Mouse (Mus musculus) embryonic facial prominence, embryonic 11.5 days (tissue): ENCODE measurements around the gene Smim26. TPM values are rescaled to one million over a fixed set of nuclear protein-coding genes. Genes with fewer than 3 reads are reported as not detected.
"Not testable (repeated sequence)": the region's sequence is repeated elsewhere in the genome, so short reads cannot be mapped to it uniquely, and the experiment has no call there.

ENCODE experiments used
- ATAC-seq: fragments of 200-750 bp; cut with Nextera tagmentation; replicated peaks from 2 replicates; pipeline ENCODE4 v1.8.0; 2017; ENCODE audit warnings: low read depth; ENCODE audit not compliant: insufficient number of reproducible peaks, low FRiP score, low TSS enrichment
- DNase-seq: peaks from one replicate; pipeline ENCODE4 v3.0.0-alpha.2; 2015; ENCODE audit warnings: low spot score
- H3K27ac ChIP-seq: fragments of 300-500 bp; sonication (generic); replicated peaks from 2 replicates; pipeline ENCODE4 v1.5.1; 2014; ENCODE audit warnings: mild to moderate bottlenecking, low read depth, low read length, control low read depth
- H3K27me3 ChIP-seq: fragments of 300-500 bp; sonication (generic); 2 replicates; pipeline ENCODE4 v1.6.1; 2014; ENCODE audit warnings: mild to moderate bottlenecking, low read length, moderate library complexity, mixed read lengths; ENCODE audit not compliant: control insufficient read depth, insufficient read depth
- H3K36me3 ChIP-seq: fragments of 300-500 bp; sonication (generic); replicated peaks from 2 replicates; pipeline ENCODE4 v1.6.1; 2014; ENCODE audit warnings: low read depth, mild to moderate bottlenecking, low read length, moderate library complexity, mixed read lengths; ENCODE audit not compliant: control insufficient read depth, insufficient read depth
- H3K4me1 ChIP-seq: fragments of 300-500 bp; sonication (generic); 2 replicates; pipeline ENCODE4 v1.6.1; 2014; ENCODE audit warnings: low read length, mixed read lengths; ENCODE audit not compliant: control insufficient read depth, insufficient read depth
- H3K4me2 ChIP-seq: fragments of 300-500 bp; sonication (generic); 2 replicates; pipeline ENCODE4 v1.6.1; 2014; ENCODE audit warnings: low read depth, mild to moderate bottlenecking, control low read depth, low read length, moderate library complexity
- H3K4me3 ChIP-seq: fragments of 300-500 bp; sonication (generic); 2 replicates; pipeline ENCODE4 v1.5.1; 2014; ENCODE audit warnings: low read depth, low read length, control low read depth
- H3K9ac ChIP-seq: fragments of 300-500 bp; sonication (generic); replicated peaks from 2 replicates; pipeline ENCODE4 v1.6.1; 2014; ENCODE audit warnings: mild to moderate bottlenecking, control low read depth, low read length
- H3K9me3 ChIP-seq: fragments of 300-500 bp; sonication (generic); replicated peaks from 2 replicates; pipeline ENCODE4 v1.6.1; 2016; ENCODE audit warnings: mild to moderate bottlenecking, low read length, inconsistent platforms, mixed read lengths; ENCODE audit not compliant: control insufficient read depth
- WGBS: fragments of 180-500 bp; shearing (Covaris S2); extraction: QIAGEN DNeasy Blood & Tissue Kit; methylation state at CpG from one replicate; pipeline ENCODE4 v1.1.7; 2014; 5-methylcytosine and 5-hydroxymethylcytosine counted together
- polyA plus RNA-seq: library from polyadenylated mRNA; unstranded; fragments of >200 nt; fragmentation: Nextera tagmentation; extraction: Ambion mirVana; gene quantifications from 2 replicates; pipeline ENCODE4 v1.2.1, GENCODE M21; 2014

Smim26 gene
- polyA plus RNA-seq, 1 experiment from 2014 or later = 44.2 TPM

DNA sequence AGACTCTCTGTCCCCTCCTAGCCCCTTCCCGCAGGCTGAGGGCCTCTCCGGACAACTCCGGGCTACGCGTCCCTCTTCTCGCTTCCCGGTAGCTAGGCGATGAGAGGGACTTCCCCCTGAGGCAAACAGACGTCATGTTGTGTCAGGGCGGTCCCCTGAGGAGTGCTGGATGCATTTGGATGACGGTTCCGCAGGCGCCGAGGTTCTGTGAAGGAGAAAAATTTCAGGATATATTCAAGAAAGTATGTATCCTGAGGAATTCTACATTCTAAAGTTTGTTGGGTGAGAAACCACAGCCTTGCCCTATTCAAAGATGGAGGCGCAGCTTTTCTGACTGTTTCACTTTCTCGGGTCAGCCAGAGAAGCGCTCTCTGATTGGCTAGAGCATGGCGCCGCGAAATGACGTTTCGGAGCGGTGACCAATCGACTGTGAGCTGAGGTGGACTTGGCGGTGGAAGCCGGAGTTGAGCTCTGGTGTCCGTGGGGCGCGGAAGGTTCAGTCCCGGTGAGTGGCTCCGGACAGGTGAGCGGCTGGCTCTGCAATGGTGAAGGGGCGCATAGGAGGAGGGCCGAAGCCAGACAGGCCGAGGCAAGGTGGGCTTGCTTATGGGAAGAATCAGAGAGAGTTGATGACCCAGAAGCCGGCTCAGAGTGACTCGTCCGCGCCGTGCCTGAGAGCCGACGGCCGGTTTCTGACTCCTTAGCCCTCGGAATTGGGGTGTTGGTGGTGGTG lies 37.9 kb upstream of the Smim26 start, which contains the start of gene Sec23b:
TSS of gene Sec23b (plus strand) at position 410 of the 733 bp plus-strand sequence.
- Histone ChIP-seq H3K9ac (peak within 1 kb of the TSS; percentile 77), H3K9me3 (no peaks in the 10 kb centered on the region), H3K4me3 (peak within 1 kb of the TSS; percentile 75), H3K4me2 (peak within 1 kb of the TSS; percentile 61), H3K4me1 (peaks cover 3% of the 10 kb centered on the region; the same call in 1 of the 2 replicates), H3K27ac (peak within 1 kb of the TSS; percentile 78), H3K36me3 (no peaks in the 10 kb centered on the region), H3K27me3 (no peaks in the 10 kb centered on the region)
- ATAC-seq (peak; percentile 96), DNase-seq (peak; percentile 96)
- WGBS = under 1% methylated on average over 44 of the region's 44 CpGs

DNA sequence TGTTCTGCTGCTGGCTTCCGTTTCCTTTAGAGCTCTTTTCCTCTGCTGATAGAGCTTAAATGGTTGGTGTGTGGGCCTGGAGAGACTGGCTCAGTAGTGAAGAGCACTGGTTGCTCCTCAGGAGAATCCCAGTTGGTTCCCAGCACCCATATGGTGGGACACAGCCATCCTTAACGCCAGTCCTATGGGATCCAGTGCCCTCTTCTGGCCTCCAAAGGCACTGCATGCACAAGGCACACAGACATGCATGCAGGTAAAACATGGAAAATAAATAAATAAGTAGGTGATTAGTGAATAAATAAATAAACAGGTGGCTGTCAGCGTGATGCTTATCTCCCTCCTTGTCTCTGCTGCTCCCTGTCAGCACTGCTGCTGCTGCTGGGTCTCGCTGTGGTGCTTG lies 5.1 kb upstream of the Smim26 start:
- H3K27me3 ChIP-seq = no peaks in the 10 kb centered on the region
- no peak for ATAC-seq
- no peak overlapping the region for H3K9ac ChIP-seq
- no peak overlapping the region for H3K4me3 ChIP-seq
- no peak overlapping the region for H3K4me2 ChIP-seq
- no peak overlapping the region for H3K27ac ChIP-seq
- H3K36me3 ChIP-seq = peaks cover 17% of the 10 kb centered on the region
- 80% methylated on average over 4 of the region's 4 CpGs for WGBS
- no peaks in the 10 kb centered on the region for H3K9me3 ChIP-seq
- no peaks in the 10 kb centered on the region for H3K4me1 ChIP-seq
- no peak for DNase-seq

DNA sequence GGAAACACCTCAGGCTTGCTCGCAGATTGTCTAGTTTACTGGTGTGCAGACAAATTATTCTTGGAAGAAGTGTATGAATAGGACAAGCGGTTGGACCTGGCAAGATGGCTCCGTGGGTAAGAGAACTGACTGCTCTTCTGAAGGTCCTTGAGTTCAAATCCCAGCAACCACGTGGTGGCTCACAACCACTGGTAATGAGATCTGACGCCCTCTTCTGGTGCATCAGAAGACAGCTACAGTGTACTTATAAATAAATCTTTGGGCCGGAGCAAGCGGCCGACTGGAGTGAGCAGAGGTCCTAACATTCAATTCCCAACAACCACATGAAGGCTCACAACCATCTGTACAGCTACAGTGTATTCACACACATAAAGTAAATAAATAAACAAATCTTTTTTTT lies 818 bp upstream of the Smim26 start:
- H3K9me3 ChIP-seq, DNase-seq: not testable (repeated sequence)

DNA sequence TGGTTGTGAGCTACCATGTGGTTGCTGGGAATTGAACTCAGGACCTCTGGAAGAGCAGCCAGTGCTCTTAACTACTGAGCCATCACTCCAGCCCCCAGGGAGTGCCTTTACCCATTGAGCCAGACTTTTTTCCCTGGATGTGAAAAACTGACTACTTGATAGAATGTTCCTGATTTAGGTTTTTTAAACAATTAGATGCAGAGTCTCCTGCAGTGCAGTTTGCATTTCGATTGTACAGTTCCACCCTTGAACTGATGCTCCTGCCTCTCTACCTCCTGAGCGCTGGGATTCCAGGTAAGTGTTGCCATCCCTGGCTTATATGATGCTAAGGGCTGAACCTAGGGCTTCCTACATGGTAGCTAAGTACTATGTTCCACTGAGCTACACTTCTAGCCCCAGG lies 4.2 kb downstream of the Smim26 start:
- Histone ChIP-seq H3K4me1 (no peaks in the 10 kb centered on the region), H3K9ac (no peak overlapping the region), H3K9me3 (no peaks in the 10 kb centered on the region), H3K4me3 (no peak overlapping the region), H3K27ac (no peak overlapping the region), H3K4me2 (no peak overlapping the region), H3K36me3 (no peaks in the 10 kb centered on the region), H3K27me3 (no peaks in the 10 kb centered on the region)
- ATAC-seq (no peak), DNase-seq (no peak)
- 78% methylated on average over 2 of the region's 2 CpGs for WGBS

More for the DNA sequence above, 818 bp upstream of the Smim26 start:
- not testable (repeated sequence) for H3K27ac ChIP-seq, H3K27me3 ChIP-seq, H3K9ac ChIP-seq, H3K4me3 ChIP-seq, H3K4me2 ChIP-seq, H3K4me1 ChIP-seq, ATAC-seq, H3K36me3 ChIP-seq
- 68% methylated on average over 8 of the region's 8 CpGs for WGBS

DNA sequence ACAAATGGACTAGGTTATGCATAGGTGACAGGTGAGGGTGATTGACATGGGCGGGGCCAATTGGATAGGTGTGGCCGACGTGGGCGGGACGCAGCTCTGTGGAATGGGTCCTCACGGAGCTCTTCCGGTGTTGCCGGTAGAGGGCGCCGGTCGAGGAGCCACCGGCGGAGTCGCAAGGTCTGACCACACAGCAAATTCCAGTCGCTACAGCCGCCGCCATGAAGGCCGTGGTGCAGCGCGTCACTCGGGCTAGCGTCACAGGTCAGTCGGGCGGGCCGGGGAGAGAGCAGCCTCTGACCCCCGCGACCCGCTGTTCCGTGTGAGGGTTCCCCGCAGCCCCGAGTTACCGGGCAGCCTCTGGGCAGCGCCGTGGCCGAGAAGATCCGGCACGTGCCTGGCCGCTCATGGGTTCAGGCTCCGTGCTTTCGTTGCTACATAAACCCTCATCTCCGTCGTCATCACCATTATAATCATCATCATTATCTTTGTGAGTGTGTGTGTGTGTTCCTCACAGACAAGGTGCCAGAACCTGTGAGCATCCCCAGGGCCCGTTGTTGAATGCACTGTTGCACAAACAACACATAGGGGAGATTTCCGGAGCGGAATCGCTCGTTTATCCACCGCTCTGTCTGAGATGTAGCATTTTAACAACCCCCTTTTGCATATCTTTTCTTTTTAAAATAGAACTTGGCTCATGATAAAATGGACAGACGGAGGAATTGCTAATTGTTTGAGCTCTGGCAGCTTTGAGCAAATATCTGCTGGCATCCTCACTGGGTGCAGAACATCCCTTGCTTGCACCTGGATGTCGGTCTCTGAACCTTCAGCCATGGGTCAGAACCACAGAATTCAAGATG lies 6.2 kb downstream of the Smim26 start, which contains the start of gene Dtd1:
TSS of gene Dtd1 (plus strand) at position 67 of the 857 bp plus-strand sequence.
- Histone ChIP-seq H3K4me1 (no peaks in the 10 kb centered on the region), H3K9me3 (no peaks in the 10 kb centered on the region), H3K4me3 (peak within 1 kb of the TSS; percentile 55), H3K9ac (peak within 1 kb of the TSS; percentile 73), H3K27ac (no peak within 1 kb of the TSS), H3K36me3 (no peaks in the 10 kb centered on the region), H3K4me2 (peak within 1 kb of the TSS; percentile 43), H3K27me3 (no peaks in the 10 kb centered on the region)
- 2% methylated on average over 50 of the region's 50 CpGs for WGBS
- ATAC-seq (peak; percentile 93), DNase-seq (peak; percentile 88)

DNA sequence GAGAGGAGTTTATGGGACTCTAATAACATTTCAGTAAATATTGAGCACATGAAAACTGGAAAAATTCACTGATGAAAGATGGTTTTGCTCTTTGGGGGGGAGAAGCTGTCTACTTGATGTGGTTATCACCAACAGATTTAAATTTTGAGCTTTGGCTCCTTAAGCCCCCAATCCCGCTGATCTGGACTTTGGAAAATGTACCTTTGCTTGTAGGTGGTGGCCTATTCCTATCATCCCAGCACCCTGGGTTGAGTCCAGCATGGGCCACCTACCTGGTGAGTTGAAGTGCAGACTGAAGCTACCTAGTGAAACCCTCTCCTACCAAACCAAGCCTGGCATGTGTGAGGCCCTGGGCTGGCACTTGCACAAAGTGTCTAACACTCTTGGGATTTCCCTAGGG lies 7.7 kb downstream of the Smim26 start:
- Histone ChIP-seq H3K4me1 (no peaks in the 10 kb centered on the region), H3K9me3 (no peaks in the 10 kb centered on the region), H3K9ac (no peak overlapping the region), H3K36me3 (no peaks in the 10 kb centered on the region), H3K27ac (no peak overlapping the region), H3K4me3 (no peak overlapping the region), H3K4me2 (no peak overlapping the region), H3K27me3 (no peaks in the 10 kb centered on the region)
- WGBS = 96% methylated on average over 1 of the region's 1 CpGs
- ATAC-seq (no peak), DNase-seq (no peak)

DNA sequence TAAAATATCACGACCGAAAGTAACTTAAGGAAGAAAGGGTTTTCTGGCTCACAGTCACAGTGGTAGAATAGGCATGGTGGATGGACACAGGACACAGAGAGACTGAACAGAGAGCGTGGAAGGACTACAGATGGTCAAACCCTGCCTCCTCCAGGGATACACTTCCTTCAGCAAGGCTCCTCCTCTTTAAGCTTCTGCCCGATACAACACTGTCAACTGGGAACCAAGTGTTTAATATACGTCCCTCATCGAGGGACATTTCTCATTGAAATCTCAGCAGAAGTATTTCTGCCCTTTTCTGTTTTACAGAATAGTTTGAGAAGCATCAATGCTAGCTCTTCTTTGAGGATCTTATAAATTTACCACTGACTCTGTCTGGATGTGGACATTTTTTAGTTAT lies 20.1 kb downstream of the Smim26 start:
- no peak for ATAC-seq
- no peak overlapping the region for H3K4me3 ChIP-seq
- H3K4me2 ChIP-seq = no peak overlapping the region
- no peak overlapping the region for H3K9ac ChIP-seq
- H3K9me3 ChIP-seq = no peaks in the 10 kb centered on the region
- whole genome bisulfite sequencing = 94% methylated on average over 6 of the region's 6 CpGs
- no peaks in the 10 kb centered on the region for H3K27me3 ChIP-seq
- no peaks in the 10 kb centered on the region for H3K4me1 ChIP-seq
- no peak for DNase-seq
- H3K27ac ChIP-seq = no peak overlapping the region
- no peaks in the 10 kb centered on the region for H3K36me3 ChIP-seq
